Mouse (Mus musculus) frontal cortex, adult 2 months (tissue): ENCODE results near the gene Fam53b. TPM values are rescaled to one million over a fixed set of nuclear protein-coding genes. Genes with fewer than 3 reads are reported as not detected.

Experiments
- DNase-seq, 2 experiments: peaks; one replicate each; pipeline ENCODE4 v3.0.0; 2022; ENCODE audit warnings: low spot score in 1 of 2; ENCODE audit errors: extremely low spot score in 1 of 2
- polyA plus RNA-seq: library from polyadenylated mRNA; depleted of rRNA; stranded (reverse); fragments of >200 nt; gene quantifications from 2 replicates; pipeline ENCODE4 v1.2.3, GENCODE M21; 2012; rRNA removed

The Fam53b gene
- polyA plus RNA-seq, result 14.7 and 18.2 TPM in 2 replicates

DNA sequence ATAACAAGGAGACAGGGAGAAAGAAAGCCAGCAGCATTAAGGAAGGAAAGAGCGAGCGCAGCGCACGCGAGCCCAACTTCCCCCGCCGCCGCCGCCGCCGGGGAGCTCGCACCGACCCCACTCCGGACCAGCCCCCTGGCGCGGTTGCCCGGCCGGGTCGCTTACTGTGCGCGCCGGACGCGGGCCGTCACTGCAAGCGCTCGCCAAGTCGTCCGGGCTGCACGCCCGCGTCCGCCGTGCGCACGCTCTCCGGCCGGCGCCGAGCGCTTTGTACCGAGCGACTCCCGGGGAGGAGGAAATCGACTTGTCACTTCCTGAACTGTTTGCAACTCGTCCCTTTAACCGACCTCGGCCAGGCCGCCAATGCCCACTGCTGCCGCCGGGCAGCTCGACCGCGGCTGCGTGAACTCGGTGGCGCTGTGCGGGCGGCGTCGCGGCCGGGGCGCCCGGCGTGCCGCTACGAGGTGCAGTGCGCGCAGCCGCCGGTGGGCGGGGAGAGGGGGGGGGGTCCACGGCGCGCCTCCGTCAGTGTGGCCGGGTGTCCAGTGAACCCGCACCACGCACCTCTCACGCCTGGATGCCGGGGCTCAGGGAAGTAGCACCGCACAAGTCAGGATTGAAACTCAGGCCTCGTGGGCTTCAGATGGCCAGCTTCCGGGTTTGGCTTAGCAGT, at the start of gene Fam53b:
Gene Fam53b (minus strand): TSS at position 471 of the 673 bp plus-strand sequence.
- peak in 1 of 2 experiments; percentile 73 for DNase-seq

DNA sequence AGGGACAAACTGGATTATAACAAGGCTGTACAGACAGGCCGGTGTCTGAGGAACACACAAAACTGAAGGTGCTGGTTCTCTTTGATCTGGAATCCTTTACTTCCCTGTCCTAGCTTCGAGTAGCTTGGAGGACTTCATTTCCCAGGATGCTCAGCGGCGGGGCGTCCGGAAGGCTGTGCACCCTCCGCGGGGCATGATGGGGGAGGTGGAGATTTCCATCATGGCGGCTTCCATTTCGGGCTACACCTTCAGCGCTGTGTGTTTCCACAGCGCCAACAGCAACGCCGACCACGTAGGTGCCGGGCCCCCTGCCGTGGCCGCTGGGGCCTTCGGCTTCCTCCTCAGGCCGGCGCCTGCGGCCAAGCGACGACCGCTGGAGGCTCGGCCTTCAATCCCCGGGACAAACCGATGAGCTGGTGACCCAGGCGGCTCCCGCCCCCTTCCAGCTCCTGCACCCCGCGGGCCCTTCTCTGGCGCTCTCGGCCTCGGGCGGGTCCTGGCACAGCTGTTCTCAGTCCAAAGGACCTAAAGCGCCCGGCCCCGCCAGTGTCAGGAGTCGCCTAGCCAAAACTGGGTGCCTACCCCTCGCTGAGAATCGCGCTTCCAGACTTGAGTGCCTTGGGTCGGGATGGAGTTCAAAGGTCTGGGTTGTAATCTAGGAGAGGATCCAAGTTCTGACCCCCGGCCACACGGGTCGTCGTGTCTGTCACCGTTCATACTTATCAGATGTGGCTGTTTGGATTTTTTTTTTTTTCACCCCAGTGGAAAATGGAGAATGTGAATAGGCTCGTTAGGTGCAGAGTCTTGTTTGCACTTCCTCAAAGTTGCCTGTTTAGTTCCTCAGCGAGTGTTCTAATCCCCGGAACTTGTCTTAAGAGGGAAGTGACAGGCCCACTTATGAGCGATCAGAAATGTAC, 45.6 kb upstream of the Fam53b start, which contains the start of gene Abraxas2:
Gene Abraxas2 (plus strand): TSS at position 184 of the 917 bp plus-strand sequence.
- DNase-seq, result peak; percentile 78 to 93

DNA sequence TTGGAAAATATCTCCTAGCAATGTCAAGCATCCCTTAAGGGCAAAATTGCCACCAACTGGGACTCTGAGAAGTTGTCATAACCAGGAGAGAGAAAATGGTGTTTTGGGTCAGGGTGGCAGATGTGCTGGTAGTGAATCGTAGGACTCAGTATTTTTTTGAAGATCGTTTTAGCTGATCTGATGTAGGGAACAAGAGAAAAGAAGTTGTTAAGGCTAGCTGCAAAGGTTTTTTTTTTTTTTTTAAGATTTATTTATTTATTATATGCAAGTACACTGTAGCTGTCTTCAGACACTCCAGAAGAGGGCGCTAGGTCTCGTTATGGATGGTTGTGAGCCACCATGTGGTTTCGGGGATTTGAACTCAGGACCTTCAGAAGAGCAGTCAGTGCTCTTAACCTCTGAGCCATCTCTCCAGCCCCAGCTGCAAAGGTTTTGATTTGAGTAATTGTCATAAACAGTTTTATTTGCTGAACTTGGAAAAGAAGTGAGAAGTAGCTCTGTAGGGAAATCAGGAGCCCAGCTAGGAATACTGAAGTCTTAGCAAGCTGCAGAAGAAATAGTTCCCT, 44.4 kb upstream of the Fam53b start:
- DNase-seq, result no peak

DNA sequence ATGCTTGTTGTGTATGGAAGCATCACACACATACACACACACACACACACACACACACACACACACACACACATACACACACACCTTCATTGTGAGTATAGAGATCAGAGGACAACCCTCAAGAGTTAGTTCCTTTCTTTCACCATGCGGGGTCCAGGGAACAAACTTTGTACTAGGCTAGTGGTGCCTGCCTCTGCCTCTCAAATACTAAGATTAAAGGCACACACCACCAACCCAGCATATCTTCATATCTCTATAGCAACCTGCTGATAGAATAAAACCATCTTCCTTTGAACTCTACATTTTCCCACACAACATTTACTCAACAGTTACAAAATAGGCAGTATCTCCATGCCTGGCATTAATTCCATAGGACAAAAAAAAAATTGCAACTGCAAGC, 42.4 kb upstream of the Fam53b start:
- no peak for DNase-seq

DNA sequence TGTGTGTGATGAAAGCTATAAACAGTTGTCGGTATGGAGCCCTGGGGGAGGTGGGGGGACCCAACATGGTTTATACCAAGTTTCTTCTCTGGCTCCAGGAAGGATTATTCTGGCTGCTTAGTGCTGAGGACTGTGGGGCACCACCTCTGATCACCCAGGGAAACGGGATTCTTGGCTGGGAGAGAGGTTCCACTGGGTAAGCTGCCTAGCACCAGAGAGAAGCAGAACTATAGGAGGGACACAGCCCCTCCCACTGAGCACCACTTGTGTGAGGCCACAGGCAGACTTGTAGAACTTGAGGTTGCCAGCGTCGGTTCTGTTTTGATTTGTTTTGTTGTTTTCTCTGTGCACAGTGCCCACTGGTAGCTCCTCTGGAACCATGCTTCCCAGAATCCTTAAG, 40.3 kb upstream of the Fam53b start:
- DNase-seq, result no peak

DNA sequence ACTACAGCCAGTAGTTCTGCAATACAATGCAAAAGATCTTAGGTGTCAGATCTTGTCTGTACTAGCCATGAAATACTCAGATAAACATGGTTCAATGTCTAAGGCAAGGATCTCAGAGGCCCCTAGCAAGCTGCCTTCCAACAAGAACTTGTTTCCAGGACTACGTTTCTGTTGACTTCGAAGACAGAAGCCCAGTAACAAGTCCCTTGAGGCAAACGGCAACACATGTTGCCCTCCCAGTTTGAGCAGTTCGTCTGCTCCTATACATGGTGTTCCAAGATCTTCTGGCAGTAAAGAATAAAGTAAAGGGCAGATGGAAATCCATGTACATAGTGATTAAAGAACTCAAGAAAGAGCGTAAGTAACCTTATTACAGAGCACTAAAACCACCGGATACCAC, 39.7 kb upstream of the Fam53b start:
- DNase-seq, result no peak

DNA sequence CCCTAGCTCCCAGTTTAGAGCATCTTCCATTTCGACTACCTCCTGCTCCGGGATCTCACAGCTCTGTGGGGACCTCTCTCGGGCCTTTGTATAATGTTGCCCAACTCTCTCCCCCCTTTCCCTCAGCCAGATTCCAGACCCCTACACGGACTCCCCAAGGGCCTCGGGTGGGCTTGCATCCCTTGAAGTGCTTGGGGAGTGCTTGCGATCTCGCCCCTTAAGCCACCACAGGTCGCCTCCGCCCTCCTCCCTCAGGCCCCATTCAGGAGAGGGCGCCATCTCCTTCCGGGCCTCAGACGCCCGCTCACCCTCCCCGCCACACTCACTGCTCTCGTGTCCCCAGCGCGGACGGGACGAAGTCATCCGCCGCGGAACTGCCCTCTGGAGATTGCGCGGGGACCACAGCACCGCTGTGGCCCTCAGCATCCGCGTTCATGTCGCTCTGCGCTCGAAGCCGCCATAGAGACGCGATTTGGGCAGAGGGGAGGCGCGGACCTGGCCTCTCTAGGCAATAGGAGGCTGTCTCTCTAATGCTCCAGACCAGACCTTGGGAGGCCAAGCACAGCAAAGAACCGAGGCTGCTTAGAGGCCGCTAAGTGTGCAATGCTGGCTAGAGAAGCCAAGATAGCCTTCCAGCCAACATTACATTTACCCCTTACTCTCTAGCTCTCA, 38.6 kb upstream of the Fam53b start, which contains the start of gene Eef1akmt2:
Gene Eef1akmt2 (minus strand): TSS at position 501 of the 672 bp plus-strand sequence.
- DNase-seq, result peak; percentile 63 to 84

DNA sequence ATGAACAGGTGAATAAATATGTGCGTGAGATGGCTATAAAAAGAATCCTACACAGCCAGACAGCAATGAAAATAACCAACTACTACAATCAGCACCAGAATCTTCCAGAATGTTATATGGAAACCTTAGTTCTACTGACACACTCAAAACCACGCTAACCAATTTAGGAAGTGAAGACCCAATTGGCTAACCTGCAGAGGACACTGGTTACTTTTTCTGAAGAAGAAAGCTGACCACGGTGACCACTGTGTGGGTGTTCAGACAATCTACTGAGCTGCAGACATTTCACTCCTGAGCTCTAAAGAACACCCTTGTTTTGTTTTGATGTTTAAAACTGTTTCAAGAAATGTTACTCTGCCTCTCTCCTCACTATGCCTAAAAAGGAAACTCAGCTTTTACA, 29.5 kb upstream of the Fam53b start:
- no peak for DNase-seq

DNA sequence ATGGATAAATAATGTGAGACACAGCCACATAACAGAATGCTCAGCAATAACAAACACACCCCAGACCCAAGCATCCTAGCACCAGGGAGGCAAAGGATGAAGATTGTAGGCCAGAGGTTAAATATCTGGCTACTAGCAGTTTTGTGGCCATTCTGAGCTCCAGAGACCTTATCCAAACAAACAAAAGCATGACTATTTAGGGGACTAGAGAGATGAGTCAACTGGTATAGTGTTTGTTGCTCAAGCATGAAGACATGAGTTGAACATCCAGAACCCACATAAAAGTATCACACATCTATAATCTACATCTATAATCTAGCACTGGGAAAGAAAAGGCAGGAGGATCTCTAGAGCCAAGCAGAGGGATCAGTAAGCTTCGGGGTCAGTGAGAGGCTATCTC, 28.8 kb upstream of the Fam53b start:
- DNase-seq, result no peak

DNA sequence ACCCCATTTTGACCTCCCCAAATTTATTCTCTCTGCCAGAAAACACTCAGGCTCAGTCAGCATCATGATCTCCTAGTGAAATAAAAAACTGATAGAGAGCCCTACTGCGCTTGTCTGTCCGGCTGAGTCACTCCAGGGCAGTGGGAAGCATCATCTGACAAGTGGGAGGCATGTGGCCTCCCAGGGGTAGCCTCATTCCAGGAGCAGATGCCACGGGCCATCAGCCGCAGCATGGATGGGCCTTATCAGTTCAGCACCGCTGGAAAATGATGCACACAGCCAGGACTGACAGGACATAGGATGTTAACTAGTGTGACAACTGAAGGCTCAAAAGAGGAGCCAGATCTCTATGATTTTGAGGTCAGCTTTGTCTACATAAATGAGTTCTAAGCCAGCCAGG, 27.6 kb upstream of the Fam53b start:
- no peak for DNase-seq

DNA sequence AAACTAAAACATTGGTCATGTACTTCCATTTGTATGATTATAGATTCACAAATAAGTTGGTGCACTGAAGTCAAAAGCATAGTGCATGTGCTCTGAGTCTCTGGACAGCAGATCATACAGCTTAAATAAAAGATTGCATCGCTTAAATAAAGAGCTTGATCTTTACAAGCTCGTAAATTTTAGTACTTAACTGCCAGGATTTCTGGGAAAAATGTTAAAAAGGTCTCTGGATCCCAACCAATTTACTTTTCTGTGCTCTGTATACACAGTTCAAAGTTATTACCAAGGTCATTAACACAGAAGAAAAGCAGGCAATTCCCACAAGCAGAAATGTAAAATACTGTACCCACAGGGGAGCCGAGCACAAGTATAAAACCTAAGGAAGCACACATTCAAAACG, 17.3 kb upstream of the Fam53b start:
- no peak for DNase-seq

DNA sequence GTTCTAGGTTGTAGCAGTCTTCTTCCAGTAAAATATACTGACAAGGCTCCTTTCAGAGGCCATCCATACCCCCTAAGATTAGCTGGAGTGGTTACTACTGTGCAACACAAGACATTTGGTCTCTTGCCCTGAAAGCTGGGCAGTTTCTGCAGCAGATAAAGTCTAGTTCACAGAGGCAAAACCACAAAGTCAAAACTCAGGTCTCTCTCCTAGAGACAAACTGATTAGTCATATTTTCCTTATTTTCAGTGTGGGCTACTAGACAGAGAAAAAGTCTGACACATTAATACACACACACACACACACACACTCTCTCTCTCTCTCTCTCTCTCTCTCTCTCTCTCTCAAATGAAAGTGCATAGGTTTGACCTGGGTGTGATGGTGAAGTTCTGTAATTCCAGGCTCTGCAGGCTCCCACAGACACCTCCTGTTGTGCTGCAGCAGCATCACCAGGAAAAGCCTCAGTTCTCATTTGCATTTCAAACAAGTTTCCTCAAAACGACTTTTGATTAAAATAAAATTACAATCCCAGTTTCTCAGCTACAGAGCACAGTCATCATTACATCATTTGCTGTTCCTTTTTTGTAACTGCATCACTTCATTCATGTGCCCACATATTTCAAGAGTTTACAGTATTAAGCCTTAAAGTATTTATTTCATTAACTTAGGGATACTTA, 10.8 kb upstream of the Fam53b start:
- DNase-seq, result peak in 1 of 2 experiments; percentile 52

DNA sequence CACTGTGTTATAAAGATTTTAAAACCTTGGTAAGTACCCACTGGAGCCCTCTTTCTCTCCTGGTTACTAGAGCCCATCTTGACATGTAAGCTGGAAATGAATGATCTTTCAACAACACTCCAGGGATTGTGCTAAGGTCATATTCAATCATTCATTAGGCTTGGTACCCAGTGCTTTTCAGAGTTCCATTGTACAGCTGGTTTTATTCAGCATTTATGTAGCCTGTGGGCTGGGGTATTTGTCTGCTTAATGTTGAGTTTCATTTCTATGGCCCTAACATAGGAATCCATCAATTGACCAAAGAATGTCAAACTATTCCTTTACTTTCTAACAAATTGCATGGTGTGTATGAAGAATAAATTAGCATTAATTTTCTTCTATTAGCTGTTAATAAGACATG, 10.1 kb upstream of the Fam53b start:
- DNase-seq, result no peak

DNA sequence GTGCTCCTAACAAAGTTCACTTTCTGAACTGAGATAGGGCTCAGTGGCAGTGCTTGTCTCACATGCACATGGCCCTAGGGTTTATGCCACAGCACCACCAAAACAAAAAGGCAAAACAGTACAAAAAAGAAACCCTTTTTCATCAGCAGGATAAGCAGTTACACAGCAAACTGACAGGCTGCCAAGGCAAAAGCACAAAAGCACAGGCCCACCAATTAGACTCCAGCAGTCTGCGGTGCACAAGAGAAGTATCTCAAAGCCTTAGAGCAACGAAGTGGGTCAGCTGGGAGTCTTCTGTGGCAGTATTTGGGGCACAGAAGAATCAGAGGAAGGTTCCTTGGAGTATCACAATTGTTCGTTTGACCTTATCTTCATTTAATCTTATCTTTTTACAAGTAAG, 7.0 kb upstream of the Fam53b start:
- no peak for DNase-seq

DNA sequence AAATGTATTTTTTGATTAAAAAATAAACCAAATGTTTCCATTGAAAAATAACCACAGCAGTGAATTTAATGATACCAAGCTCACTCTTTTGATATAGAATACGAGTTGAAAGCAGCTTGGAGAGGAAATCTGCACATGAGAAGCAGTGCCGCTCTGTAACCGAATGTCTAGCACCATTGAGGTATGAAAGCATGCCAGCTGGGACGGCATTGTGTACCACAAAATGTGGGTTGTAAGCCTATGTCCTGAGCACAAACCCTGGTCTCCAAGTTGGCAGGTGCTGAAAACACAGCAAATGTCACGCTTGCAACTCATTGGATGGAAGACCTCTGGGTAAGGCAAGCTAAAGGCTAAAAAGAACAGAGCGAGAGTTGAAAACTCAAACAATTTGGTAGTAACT, 3.4 kb upstream of the Fam53b start:
- DNase-seq, result no peak

DNA sequence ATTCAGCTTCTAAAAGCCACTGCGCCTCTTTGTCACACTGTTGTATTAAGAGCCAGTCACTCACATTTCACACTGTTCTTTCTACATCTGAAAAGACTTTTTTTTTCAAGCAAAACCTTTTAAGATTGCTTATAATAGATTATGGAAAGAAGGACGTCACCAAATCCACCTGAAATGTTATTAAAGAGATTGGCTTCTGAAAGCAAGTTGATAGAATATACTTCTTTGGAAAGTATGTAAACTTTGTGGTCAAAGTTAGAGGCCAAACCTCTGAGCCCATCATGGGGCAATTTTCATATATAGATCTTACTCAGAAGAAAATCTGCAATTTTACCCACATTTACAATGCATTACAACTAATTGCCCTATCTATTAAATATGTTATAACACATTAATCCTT, 2.8 kb upstream of the Fam53b start:
- DNase-seq, result no peak

DNA sequence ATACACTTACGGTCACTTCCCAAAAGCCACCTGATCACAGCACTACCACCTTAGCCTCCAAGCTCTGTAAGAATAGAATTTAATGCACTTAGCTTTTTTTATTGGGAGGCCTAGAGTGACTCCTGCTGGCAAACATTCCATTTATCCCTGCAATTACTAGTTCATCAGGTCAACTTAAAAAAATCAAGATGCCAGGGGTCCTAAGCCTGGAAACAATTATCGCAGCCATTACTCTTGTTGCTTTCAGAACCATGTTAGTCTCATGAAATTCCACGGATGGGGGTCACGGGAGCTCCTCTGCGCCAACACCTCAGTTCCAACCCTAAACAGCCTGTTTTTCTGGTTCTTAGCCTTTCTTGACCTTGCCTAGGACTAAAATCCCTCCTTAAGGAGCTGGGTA, 1.4 kb upstream of the Fam53b start:
- no peak for DNase-seq

DNA sequence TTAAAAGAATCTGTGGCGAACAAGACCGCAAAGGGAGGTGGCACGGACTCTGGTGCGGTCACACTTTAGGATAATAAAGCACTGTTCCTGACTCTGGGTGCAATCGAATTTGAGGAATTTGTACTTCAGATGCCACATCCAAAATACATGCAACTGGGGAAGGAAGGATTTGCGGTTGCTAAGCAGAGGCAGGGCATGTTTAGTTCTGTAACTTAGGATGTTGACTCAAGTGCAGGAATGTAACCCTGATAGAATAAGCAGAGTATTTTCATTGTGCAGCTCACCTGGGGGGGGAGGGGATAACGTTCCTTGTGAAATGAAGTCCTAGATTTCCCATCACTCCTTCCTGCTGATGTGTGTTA, 384 bp upstream of the Fam53b start:
- DNase-seq, result no peak

DNA sequence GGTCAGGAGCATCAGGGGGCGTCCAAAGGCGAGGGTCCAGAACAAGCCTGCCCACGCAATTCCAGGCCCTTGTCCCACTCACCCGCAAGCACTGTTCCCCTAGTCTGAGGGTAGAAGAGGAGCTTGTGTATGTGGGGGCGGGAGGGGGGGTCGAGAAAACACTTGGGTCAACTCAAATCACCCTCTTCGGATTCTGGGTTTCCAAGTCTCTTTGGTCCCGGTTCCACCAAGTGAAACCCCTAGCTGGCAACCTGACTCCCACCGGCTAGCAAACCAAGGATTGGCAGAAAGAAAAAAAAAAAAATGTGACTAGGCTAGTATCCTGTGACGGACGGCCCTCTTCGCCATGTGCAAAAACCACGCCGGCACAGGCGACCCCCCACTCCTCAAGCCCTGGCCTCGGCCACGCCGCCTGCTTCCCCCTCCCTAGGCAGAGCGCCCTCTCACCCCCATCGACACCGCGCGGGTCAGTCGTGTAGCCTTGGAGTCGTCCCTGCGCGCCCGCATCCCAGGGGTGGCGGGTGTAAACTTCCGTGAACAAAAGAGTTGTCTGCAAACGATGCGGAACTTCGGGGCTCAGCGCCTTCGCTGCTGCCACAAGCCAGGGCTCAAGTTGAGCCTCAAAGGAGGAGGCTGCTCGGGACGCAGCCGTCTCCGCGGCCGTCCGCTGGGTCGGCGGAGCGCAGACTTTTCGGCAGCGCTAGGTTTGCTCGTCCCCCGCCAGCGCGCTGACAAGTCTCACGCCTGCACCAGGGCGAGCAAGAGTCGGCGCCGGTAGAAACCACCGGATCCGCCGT, 869 bp downstream of the Fam53b start:
- peak in 1 of 2 experiments; percentile 58 for DNase-seq
